Mouse (Mus musculus): ENCODE data around the gene Dlx5.
A peak's percentile ranks its signal among the peaks of the same experiment; 100 is the strongest.

The Dlx5 gene

DNA sequence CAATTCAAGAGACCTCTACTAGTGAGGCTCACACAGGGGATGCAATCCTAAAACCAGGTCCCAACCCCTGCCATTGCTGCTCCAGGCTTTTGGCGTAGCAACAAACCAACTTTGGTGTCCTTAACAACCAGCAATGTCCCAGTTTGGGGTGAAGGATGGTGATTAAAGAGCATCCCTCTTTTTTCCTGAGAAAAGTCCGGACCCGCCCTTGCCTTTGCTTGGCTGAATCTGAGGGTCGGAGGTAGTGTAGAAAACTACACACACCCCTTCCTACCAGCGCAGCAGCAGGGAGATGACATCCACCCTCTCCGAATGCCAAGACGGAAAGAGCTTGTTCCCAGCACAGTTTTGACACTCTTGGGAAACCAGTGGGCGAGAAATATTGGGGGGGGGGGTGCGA is 6.2 kb downstream of the Dlx5 start:
- no peak for DNase-seq

DNA sequence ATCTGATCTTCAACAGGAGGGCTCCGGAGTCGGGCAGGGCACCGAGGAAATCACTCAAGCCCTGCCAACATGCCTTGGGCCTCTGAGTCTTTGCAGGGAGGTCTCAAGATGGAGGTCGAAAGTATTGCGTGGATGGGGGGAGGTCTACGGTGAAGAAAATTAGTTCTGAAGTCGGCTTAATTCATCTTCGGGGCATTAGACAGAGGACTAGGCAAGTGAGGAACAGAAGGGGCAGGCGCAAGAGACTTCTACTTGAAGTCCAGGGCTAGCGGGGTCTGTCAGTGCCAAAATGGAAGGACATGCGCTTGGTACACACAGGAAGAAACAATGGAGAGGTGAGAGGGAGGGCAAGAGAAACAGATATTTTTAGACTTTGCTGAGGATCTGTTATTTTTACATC is 6.7 kb downstream of the Dlx5 start:
- no peak for DNase-seq

DNA sequence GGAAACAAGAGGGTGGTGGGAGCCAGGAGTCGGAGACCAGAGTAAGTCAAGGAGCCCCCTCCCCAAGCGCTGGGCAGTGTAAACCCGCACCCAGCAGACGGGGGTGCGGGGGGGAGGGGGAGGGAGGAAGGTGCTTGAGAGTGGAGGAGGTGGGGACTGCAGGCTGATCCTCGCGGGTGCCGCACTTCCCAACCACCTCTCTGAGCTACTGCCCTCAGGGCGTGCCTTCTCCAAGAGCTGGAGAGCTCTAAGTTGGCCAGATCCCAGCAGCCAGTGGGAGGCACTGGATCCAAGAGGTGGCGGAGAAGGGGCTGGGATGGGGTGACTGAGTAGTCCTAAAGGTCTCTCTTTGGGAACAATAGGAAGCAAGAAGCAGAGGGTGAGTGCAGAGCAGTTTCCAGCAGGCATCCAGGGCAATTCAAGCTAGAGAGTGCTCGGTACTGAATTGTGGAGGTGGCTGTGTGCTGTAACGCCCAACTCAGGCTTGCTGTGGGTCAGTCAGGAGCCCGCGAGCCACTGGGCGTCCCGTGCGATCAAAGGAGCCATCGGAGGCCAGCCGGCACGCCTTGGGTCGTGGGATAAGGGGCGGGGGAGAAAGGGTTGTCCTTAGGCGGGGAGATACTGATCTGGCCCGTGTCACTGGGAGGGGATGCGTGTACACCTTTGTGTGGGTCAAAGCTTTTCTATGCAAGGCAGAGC is 7.7 kb downstream of the Dlx5 start:
- no peak for DNase-seq

DNA sequence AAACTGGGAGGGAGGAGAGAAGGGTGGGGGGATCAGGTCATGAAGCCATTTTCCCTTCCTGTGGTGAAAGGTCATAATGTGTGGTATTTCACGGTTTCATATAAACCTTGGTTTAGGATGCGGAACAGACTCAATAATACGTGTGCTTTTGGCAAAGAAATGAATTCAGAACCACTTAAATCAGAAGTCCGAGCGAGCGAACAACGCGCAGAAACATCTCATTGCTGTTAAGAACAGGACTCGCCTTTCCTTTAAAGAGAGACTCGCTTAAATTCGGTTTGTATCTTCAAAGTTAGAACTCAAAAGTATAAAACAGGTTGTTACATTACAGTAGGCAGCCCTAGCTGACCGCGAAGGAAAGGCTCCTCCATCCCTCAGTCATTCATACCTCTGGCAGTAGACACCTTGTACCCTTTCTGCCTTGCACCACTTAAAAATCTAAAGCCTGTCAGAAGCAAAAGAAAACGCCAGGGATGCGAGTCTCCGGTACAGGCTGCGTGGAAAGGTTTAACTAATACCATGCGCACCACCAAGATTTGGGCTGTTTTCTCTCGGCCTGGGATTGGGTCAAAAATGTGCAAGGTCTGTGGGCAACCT is 8.3 kb downstream of the Dlx5 start:
- DNase-seq: no peak

DNA sequence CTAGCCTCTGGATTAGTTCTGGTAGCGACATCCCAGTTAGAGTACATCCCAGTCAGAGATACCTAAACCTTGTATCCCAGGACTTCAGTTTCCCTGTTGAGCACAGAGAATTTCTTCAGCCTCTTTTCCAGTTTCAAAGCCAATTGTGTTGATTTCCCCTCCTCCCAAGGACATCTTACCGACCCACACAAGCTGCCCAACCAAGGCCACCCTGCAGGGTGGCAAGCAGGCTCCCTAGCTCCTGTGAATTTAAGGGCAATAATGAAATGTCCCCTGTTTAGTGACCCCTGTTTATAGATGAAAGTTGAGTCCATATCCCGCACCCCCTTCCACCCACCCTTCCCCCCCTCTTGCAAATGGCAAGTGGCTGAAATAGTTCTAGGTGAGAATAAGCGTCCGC is 9.0 kb downstream of the Dlx5 start:
- no peak for DNase-seq

DNA sequence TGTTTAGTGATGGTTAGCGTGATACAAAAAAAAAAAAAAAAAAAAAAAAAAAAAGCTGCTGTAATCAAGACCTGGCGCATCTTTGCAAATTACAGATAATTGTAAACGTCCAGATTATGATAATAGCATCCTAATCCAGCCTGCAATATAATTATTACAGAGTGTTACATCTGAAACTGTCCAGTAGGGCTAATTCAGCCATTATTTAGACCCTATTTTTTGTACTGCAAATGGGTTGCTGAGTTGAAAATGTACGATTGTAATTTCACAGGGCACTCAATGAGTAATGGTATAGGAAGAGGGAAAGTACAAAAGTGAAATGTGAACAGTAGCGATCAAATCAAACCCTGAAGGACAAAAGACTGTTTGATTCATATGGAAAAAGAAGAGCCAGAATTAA is 10.2 kb downstream of the Dlx5 start:
- no peak for DNase-seq

DNA sequence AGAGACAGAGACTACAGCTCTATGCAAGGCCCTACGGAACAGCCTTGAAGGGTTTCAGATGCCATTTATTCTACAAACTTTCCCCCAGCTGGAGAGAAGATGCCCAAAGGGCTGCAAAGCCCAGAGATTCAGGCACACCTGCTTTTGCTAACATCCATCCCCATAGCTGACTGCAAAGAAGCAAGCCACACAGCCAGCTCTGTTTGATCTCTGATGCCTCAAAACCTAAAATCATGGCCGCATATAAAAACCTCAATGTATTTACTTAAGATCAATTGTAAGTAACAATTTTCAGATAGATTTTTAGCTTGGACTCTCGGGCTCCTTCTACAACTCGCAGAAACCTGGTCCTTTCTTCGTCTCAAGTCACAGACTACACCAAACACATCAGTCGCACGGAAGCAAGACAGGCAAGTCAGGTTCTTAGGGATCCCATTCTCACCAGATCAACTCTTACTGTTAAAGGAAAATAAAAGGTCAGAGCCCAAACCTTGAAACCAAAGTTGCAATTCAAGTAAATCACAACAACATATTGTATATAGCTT is 10.9 kb downstream of the Dlx5 start:
- no peak for DNase-seq

DNA sequence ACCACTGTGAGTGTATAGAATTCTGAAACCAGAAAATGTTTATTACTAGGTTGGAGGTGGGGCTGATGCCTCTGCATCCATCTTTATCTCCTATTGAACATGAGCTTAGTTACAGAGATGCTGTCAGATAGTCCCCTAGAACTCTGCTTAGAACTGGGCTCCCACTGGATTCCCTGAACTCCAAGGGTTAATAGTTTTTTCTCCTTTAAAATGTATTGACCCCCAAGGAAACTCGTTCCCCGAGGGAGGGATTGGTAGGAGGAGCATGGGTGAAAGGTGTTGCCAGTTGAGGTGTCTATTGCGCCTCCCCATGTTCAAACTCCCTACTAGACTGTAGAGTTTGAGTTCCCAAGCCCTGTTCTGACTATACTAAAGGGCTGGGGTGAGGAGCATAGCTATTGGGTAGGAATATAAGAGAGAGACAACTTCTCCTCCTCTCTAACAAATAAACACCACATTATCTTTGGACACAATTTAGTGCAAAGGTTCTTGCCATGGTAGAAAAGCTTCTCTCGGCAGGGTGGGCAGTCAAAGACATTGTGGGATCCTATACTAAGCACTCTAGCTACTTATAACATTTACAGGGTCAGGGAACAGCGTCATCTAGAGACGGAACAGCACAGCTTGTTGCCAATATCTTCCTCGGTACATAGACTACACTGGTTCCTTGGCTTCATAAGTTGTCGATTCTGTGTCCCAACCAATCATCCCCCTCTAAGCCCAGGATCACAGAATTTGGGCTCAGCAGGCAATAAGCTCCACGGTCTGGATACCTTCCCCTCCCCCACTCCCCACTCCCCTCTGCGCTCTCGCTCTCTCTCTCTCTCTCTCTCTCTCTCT is 11.7 kb downstream of the Dlx5 start:
- no peak for DNase-seq

DNA sequence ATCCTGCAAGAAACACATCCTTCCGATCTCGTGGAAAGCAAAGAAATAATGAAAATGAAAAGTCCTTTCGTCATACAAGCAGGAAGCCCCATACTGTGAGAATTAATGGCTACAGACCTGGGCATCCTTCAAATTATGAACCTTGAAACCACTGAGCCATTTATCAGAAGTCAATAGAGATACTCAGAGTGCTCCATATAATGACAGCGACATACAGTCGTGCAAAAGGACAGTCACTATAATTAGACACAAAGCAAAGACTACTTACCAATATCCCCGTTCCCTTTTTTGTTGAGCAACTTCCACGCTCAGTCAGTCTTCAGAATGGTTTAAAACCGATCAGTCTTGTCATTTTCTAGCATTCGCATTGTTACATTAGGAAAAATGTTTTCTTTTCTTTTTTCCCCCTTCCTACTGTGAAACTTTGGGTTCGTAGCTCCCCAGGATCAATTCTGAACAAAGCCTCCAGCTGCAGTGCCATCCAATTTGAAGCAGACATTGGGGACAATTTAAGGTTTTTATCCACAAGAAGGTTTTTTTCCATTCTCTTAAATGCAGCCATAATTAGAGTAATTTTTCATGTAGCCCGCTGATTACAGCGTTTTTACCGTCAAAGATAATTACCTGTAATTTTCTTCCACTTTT is 12.7 kb downstream of the Dlx5 start:
- no peak for DNase-seq

DNA sequence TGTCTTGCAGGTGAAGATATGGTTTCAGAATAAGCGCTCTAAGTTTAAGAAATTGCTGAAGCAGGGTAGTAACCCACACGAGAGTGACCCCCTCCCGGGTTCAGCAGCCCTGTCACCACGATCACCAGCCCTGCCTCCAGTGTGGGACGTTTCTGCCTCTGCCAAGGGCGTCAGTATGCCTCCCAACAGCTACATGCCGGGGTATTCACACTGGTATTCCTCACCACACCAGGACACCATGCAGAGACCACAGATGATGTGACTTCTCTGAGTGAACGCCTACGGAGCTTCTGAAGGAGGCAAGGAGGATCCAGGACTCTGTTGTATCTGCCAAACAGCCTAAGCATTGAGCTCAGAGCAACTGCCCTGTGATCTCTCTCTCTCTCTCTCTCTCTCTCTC is 14.9 kb downstream of the Dlx5 start:
- DNase-seq: no peak

DNA sequence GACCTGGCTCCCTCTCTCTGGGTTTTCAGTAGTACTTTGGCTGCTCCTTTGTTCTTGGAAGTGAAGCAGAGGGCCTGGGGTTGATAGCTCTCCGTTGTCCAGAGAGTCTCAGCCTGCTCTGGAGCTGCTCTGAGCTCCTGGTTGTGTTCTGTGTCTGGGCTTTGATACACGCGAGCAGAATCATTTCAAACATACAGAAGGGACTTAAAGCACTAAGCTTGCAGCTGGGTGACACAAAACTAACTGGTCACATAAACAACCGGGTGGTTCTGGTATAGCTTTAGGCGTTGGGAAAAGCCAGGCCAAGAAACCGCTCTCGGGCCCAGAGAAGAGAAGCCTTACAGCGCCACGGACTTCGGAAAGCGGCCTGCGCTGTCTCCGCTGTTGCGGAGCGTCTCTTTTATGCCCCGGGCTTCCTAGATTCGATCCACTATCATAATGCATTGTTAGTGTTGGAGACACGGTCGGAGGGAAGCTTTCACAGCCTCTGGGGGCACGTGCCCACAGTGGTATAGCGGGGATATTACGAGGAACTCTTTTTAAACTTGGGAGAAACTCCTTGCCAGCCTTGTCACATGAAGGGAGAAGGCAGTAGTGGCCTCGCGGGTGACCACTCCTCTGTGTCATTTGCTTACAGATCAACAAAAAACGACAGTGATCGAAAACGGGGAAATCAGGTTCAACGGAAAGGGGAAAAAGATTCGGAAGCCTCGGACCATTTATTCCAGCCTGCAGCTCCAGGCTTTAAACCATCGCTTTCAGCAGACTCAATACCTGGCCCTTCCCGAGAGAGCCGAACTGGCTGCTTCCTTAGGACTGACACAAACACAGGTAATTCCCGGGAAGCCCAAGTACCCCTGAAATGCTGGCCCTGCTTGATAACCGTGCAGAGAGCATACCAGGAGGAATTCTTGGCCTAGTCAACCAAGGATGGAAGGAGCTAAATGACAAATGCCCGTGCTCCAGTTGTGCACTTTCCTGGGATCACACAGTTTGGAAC is 17.1 kb downstream of the Dlx5 start:
- no peak for DNase-seq

DNA sequence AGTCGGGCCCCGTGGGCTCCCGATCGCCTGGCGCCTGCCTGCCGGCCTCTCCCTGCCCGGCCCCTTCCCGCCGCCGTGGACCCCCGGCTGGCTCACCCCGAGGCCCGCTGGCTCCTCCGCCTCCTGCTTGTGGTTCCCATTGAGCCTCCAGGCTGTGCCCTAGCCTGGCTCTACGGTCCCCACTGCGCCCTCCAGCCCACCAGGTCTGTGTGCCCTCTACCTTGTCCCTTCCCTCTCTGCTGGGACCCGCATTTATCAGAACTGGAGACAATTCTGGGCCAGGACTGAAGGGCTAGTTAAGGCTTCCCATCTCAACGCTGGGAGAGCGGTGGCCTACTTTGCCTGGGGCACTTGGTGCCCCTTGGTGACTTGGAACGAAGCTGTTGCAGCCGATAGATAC is 17.9 kb downstream of the Dlx5 start:
- no peak for DNase-seq

DNA sequence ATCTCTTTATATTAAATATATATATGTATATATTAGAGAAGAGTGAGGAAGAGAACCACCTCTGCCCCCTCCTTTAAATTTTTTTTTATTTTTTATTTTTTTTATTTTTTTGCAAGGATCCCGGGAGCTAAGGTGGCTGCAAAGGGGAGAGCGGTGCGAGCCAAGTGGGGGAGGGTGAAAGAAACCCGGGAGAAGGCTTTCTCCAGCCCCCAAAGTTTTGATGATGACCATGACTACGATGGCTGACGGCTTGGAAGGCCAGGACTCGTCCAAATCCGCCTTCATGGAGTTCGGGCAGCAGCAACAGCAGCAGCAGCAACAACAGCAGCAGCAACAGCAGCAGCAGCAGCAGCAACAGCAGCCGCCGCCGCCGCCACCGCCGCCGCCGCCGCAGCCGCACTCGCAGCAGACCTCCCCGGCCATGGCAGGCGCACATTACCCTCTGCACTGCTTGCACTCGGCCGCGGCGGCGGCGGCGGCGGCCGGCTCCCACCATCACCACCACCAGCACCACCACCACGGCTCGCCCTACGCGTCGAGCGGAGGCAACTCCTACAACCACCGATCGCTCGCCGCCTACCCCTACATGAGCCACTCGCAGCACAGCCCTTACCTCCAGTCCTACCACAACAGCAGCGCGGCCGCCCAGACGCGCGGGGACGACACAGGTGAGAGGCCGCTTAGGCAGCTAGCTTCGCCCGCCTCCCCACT is 18.6 kb downstream of the Dlx5 start, which contains the start of gene Dlx6:
TSS of gene Dlx6 (plus strand) at position 175 of the 711 bp plus-strand sequence.
- peak in 1 of 2 experiments; percentile 15 for DNase-seq

DNA sequence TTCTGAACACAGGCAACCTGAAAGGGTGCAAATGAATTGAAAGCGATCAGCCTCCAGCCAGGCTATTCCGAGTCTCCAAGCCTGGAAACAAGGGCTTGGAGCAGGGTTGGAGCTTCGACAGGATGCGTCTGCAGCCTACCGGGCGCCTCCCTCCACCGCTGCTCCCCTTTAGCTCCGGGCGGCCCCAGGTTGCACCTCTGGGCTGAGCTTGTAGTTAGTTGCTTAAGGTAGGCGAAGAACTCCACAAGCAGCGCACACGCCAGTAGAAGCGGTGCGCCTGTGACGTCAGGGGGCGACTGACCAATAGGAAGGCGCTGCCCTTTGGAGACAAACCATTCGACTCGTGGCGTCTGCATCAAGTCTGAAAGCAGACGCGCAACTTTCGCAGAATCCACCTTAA is 19.3 kb downstream of the Dlx5 start:
- DNase-seq: peak in 1 of 2 experiments; percentile 14

DNA sequence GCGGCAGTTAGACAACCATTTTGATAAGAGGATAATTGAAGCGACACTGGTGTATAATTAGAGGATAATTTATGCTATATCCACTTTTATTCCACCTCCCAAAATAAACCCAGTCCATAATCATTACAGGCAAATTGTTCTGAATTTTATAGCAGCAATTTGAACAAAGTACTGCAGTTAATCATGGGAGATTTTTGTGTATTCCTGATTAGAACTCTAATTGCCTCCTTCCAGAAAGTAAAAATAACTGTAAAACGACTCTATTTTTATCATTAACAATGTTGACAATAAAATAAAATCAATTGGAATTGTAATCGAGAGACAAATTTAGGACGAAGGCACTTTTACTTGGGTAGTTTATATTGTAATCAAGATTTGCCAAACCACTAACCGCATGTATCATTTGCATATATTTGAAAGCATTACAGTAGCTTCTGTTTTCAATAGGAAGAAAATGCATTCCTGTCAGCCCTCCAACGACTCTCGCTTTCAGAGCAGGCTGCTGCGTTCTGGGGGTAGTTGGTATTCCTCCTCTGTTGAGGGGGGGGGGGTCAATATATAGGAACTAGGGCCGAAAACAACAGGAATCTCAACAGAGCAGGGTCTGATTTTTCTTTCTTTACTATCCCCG is 20.0 kb downstream of the Dlx5 start:
- no peak for DNase-seq

DNA sequence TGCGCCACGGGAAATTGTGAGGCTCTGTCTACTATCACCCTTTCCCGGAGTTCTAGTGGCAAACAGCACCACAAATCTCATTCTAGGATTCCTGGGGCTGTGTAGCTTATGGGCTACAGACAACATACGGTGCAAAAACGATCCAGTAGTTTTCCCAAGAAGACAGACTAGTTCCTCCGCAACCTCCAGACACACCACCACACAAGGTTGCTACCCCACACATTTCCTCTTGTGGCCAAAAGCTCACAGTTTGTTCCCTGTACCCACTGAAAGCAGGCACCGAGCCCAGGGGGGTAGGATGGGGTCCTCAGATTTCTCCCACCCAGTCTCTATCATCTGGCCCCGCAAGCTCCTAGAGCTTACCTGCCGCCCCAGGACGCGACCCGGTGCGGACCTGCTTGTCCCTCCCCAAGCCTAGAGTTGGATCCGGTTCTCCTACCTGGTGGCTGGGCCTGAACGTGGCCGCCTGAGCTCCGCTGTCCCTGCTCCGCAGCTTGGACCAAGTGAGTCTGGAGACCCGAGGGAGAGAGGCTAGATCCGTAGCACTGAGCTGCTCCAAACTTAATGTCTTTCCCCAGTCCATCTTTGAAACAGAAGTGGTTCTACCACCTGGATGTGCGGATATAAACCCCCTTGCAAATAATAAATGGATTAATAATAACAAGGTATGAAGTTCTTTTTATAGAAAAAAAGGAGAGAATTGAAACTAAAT is 20.6 kb downstream of the Dlx5 start:
- DNase-seq: no peak

DNA sequence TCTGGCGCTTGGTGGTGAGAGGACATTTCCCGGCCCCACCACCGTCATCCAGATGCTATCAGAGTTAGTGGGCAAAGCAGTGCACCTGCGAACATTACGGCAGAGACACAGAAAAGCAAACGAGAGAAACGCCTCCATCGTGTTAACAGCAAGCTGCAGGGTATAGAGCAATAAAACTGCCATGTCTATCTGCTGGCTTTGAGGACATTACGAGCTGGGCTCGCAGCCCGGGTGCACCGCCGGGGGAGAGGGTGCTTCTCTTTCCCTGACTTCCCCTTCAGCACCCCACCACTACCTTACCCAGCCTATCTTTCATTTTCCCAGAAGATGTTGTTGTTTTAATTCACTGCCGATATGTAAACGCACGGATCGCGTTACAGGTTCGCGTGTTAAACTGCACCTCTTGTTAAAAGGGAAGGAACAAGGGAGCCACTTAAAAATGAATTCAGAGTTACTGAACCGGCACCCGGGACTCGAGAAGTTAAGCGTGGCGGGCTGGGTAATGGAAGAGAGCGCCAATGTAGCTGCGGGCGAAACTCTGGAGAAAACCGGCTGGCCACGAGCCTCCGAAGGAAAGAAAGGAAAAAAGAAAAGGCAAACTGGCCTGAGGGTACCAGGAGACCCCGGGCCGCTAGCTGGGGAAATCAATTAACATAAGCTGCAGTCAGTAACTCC is 21.3 kb downstream of the Dlx5 start:
- DNase-seq: no peak

DNA sequence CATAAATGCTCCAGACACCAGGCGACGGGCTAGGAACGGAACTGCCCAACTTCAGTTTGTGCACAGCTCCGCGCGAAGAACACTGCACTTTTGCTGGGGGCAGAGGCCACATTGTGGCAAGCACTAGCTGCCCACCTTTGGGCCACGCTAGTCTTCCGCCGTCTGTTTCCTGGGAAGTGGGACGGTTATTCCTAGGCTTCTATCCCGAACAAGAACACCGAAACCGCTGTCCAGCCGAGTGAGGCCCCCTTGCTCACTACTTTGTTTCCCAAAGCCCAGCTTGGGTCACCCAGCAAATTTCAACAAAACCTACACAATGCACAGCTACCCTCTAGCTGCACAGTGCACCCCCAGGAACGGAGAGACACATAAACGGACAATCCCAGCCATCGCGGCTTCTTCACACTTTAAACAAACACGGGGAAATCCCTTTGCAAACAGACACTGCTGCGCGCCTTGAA is 21.9 kb downstream of the Dlx5 start:
- no peak for DNase-seq

Measured in thymus, postnatal 36 days (tissue).